Mouse (Mus musculus): Measurements from ENCODE around the gene Apol7c.
A peak's percentile ranks its signal among the peaks of the same experiment; 100 is the strongest.
"Not testable (repeated sequence)": the region's sequence is repeated elsewhere in the genome, so short reads cannot be mapped to it uniquely, and the experiment has no call there.

Apol7c gene

DNA sequence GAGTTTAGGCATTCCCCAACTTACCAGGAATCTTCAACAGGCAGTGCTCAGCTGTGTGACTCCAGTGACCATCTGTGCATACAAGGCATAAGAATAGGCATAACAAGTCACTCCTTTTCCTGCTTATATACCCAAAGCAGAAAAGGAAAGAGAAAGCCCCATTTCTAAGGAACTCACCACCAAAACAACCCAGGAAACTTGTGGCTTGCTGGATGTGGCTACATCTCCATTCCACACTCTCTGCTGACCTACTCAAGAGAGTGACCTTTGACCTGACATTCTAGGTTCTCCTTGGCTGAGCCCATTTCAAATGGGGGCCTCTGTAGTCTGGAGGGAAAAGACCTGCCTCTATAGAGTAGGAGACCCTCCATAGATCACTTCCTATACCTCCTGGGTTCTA, at the start of gene Apol7c:
Gene Apol7c (minus strand): TSS at position 101 of the 400 bp plus-strand sequence.
- DNase-seq = no peak

GRCm38 (mm10) chr15:77581681-77582080, 48.6 kb upstream of the Apol7c start:
- DNase-seq = peak; percentile 56

- DNase-seq = no peak
Observed at GRCm38 (mm10) chr15:77579311-77579710, 46.2 kb upstream of the Apol7c start.

- no peak for DNase-seq
Observed at GRCm38 (mm10) chr15:77578801-77579200, 45.7 kb upstream of the Apol7c start.

- no peak for DNase-seq
Observed at GRCm38 (mm10) chr15:77563219-77563618, 30.1 kb upstream of the Apol7c start.

GRCm38 (mm10) chr15:77561792-77562191, 28.7 kb upstream of the Apol7c start, which contains the start of gene 1700025B11Rik:
Gene 1700025B11Rik, minus strand, starts transcription at chr15:77561892.
- DNase-seq = no peak

- DNase-seq = not testable (repeated sequence)
Observed at GRCm38 (mm10) chr15:77539221-77539620, 6.1 kb upstream of the Apol7c start.

- DNase-seq = peak; percentile 80
Observed at GRCm38 (mm10) chr15:77523186-77523843, 9.8 kb downstream of the Apol7c start.

GRCm38 (mm10) chr15:77520596-77520995, 12.5 kb downstream of the Apol7c start:
- peak; percentile 25 for DNase-seq

DNA sequence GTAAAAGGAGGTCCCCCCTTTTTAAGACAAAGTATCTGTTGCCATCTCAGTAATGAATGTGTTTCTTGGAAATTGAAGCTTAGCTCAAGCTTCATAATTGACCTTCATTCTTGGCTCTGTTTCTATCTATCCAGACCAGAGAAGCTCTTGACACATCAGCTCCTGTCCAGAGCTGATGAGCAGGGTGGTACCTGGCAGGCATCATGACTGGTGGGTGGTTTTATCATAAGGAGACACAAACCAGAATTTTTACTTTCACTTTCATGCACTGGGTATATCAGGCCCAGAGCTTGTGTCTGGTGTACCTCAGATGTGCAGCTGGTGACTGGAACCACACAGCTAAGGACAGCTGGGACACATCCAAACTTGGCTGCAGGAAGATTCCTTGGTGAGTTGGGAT, 25.1 kb downstream of the Apol7c start, which contains the start of gene Apol11a:
Gene Apol11a (plus strand): TSS at position 306 of the 400 bp plus-strand sequence.
- DNase-seq = not testable (repeated sequence)

- not testable (repeated sequence) for DNase-seq
Observed at GRCm38 (mm10) chr15:77494694-77495093, 38.4 kb downstream of the Apol7c start.

DNA sequence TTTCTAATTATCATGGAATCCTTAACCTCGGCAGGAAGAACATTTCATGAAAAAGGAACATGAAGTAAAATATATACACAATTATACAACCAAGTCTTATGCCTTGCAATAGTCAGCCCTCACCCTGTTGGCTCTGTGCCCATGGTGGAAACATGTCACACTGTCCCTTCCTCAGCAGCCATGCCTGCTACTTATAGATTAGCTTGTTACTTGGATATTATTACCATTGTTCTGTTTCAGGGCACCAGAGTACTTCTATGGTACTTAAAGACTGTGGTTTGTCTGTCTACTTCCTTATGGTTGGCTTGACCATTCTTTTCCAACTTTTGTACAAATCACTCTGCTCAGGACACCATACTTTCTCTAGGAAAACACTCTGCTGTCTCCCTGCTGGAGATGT, 39.9 kb downstream of the Apol7c start:
- DNase-seq = not testable (repeated sequence)

GRCm38 (mm10) chr15:77482140-77482794, 50.8 kb downstream of the Apol7c start:
- DNase-seq = peak; percentile 36

- DNase-seq = not testable (repeated sequence)
Observed at GRCm38 (mm10) chr15:77476693-77477092, 56.4 kb downstream of the Apol7c start, which contains the start of gene Apol10a. Gene Apol10a, plus strand, starts transcription at chr15:77477047.

Measured in kidney, postnatal 14 days (tissue).